Mouse (Mus musculus) left cerebral cortex, adult 11 months (tissue): ENCODE results near the gene Usp34.
"Not testable (repeated sequence)": the region's sequence is repeated elsewhere in the genome, so short reads cannot be mapped to it uniquely, and the experiment has no call there.

Source experiments
- DNase-seq: peaks from one replicate; pipeline ENCODE4 v3.0.0; 2022; ENCODE audit warnings: low spot score

Usp34 gene

DNA sequence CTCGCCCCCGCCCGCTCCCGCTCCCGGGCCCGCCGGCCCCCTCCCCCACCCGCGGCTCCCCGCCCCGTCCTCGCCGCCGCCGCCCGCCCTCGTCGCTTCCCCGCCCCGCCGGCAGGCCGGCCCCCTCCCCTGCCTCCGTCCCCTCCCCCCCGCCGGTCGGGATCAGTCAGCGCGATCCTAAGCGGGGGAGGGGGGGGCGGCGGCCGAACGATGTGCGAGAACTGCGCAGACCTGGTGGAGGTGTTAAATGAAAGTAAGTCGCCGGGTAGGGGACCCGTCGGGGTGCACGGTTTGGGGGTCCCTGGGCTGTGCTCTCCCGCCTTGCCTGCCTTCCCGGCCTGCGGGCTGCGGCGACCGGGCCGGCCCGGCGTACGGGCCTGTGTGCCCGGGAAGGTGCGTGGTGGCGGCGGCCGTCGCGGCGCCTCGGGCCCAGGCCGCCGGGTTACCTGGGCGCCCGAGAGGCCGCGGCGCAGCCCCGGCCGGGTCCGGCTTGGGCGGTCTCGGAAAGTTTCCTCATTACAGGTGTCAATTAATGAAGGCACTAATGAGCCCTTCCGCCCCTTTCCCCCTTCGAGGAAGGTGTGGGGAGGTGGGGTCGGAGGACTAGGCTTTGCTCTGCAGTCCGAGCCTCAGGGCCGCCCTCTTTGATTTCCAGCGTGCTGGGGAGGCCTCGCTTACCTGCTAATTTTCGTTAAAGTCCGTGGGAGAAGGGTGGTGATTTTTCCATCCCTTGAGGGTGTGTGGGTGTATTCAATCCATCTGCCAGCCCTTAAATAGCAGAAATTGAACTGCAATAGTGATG, at the start of gene Usp34:
TSS of gene Usp34 (plus strand) at position 132 of the 802 bp plus-strand sequence.
- no peak for DNase-seq

DNA sequence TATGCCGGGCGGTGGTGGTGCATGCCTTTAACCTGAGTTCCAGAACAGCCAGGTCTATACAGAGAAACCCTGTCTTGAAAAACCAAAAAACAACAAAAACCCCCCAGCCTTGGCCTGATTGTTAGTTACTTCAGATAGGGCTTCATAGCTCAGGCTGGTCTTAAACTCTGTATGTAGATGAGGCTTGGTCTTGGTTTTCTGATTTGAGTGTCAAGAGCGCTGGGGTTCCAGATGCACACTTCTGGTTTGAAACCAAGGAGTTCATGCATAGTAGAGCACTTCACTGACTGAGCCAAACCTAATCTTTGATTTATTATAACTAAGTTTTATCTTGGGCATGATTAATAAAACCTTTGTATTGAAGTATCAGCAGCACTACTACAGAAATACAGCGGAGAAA, 47.6 kb upstream of the Usp34 start:
- DNase-seq: no peak

DNA sequence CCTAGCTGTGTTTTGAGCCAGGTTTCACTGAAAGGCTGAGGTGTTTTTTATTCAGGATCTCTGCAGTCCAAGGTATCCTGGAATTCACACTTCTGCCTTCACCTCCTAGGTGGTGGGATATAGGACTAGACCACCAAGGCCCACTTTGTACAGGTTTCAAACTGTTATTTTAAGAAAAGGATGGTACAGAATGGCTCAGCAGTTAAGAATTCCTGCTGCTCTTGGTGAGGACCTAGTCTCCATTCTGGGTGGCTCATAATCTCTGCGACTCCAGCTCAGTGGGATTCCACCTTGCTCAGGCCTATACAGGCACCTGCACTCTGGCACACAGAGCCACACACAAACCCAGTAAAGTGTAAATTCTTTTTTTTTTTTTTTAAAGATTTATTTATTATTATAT, 47.2 kb upstream of the Usp34 start:
- DNase-seq: no peak

DNA sequence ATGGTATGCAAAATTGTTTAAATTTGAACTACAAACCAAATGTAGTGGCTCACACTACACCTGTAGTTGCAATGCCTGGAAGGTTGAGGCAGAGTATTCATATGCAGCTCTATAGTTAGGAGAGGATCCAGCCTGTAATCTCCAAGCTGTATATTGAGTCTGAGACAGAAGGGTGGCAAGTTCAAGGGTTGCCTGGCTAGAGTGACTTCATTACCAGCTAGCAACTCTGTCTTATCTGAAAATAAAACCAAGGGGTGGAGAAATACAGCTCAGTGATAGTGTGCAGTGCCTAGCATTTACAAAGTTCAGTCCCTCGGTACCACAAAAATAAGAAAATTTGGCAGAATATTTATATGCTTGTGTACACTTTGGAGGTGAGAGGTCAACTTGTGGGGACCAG, 46.5 kb upstream of the Usp34 start:
- no peak for DNase-seq

DNA sequence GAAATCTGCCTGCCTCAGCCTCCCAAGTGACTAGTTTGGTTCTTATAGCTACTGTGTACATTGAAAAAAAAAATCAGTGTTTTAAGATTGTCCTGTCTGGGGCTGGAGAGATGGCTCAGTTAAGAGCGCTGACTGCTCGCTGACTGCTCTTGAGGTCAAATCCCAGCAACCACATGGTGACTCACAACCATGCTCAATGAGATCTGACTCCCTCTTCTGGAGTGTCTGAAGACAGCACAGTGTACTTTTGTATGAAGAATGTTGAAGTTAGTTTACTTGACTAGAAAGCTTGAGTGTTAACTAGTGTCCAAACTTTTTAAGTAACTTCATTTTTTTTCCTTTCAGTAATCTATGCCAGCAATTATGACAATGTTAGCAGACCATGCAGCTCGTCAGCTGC, 45.2 kb upstream of the Usp34 start:
- no peak for DNase-seq

DNA sequence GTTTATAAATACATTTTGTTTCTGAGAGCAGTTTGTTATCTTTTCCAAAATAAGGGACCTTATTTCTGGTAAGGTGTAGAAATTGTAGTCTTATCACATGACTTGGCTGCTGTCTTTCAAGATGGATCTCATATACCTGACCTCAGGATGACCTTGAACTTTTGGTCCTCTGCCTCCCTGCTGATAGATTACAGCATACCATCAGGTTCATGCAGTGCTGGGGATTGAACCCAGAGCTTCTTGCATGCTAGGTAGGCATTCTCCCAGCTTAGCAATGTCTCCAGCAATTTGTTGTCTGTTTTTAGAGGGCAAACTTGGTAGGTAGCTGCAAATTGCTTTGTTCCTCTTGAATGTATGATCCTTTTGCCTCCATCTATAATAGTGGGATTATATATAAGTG, 41.7 kb upstream of the Usp34 start:
- DNase-seq: no peak

DNA sequence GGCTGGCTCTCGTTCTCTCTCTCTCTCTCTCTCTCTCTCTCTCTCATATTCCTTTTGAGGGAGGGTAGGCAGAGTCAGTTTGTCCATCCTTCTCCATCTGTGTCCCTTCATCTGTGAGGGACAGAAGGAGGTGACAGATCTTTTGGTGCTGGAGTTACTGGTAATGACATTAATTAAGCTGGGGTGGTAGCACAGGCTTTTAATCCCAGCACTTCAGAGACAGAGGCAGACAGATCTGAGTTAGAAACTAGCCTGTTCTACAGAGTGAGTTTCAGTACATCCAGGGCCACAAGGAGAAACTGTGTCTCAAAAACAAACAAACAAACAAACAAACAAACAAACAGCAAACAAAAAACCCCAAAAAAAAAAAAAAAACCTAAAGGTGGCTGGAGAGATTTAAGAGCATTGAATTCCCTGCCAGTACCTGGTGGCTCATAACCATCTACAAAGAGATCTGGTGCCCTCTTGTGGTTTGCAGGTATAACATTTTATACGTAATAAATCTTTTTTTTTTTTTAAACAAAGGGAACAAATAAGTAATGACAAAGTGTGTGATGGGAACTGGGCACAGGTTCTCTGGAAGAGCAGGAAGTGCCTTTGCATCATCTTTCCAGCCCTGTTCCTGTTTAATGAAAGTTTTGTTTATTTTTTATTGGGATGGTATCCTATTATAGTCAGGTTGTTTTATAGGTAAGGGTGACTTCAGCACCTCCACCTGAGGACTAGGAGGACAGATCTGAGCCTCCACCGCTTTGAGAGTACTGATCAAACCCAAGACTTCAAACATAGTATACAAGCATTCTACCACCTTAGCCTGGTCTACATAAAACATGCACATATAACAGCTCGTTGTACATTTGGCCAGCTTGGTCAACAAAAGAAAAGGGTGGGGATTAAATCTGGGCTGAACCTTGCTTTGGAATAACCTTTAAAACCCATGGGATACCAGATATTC, 34.6 kb upstream of the Usp34 start:
- DNase-seq: no peak

DNA sequence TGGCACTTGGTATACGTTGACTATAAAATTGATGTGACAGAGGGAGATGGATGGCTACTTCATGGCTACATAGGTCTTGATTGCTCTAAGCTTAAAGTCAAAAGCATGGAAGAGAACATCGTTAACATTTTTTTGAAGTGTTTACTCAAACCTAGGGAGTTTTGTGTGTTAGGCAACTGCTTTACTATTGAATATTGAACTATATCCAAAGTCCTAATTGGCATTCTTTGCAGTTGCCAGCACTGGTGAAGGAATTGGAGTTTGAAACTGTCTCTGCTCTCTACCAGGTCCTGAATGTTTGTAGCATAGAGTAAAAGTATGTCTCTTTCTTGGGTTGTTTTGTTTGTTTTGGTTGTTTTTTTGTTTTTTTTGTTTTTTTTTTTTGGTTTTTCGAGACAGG, 30.9 kb upstream of the Usp34 start:
- no peak for DNase-seq

DNA sequence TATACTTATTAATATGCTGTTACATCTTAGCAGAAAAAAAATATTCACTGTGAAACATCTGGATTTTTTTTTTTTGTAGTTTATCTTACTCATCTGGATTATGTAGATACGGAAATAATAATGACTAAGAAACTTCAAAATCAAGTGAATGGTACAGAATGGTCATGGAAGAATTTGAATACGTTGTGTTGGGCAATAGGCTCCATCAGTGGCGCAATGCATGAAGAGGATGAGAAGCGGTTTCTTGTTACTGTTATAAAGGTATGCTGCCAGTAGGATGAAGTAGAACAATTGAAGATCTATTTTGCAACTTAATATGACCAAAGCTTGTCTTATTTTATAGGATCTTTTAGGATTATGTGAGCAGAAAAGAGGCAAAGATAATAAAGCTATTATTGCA, 22.2 kb upstream of the Usp34 start:
- no peak for DNase-seq

DNA sequence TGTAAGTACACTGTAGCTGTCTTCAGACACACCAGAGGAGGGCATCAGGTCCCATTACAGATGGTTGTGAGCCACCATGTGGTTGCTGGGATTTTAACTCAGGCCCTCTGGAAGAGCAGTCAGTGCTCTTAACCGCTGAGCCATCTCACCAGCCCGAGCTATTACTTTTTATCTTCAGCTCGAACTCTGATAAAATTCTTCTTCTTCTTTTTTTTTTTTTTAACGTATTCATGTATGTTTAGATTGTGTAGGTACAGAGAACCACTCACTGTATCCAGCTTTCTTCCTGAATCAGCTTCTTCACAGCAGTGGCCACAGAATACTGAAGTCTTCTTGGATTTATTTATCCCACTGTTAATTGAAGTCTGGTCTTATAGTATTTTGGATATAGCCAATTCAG, 17.8 kb upstream of the Usp34 start:
- DNase-seq: not testable (repeated sequence)

DNA sequence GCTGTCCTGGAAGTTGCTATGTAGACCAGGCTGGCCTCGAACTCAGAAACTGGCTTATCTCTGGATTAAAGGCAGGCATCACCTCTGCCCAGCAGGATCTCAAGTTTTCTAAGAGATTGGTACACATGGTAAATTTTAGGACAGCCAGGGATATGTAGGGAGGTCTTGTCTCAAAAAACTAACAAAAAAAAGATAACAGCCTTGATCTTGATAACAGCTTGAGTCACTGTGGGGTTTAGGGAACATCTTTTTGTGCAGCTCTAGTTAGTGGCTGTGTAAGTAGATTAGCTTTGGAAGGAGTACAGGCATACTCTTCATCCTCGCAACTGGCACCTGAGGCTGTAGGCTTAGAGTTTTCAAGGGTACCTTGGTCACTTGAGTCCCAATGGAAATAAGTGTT, 9.3 kb upstream of the Usp34 start:
- DNase-seq: no peak

DNA sequence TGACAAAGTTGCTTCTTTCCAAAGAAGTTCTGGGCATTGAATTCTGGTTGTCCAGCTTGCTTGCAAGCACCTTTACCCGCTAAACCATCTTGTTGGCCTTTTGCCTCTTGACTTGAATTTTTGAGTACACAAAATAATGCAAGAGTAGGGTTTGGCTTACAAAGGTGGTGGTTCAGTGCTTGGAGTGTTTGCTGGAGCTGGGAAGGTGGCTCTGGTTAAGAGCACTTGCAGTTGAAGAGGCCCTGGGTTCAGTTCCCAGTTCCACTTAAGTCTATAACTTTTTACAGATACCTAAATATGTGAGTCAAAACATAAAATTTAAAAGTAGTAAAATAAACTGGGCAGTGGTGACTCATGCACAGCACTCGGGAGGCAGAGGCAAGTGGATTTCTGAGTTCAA, 8.4 kb upstream of the Usp34 start:
- no peak for DNase-seq

DNA sequence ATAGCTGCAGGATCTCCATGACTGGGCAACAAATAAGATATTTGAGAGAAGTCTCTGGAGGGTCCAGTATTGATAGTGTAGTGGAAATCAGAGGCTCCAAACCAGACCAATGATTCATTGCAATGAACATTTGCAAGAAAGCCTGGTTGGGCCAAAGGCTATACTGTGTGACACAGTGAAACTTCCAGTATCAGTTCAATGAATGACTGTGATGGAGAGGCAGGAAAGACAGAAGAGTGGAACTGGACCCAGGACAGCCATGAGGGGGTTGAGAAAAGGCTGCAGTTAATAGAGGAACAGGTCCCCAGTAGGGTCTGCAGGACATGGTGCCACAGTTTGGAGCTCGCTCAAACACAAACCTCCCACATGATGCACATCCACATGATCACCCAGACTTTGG, 6.8 kb upstream of the Usp34 start:
- no peak for DNase-seq

DNA sequence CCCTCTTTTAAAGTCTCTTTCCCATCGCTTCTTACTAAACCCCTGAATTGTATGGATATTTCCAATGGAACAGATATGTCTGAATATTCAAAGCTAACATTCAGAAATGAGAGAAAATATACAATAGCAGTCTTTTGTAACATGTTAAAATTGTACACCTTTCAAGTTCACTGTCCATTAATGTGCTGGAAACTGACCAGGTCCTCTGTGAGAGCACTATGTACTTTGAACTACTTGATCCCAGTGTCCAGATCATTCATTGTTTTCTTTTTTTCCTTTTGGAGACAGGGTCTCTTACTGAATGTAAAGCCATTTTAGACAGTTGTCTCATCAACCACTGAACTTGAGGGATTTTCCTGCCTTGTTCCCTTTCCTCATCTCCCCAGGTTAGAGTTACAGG, 3.6 kb upstream of the Usp34 start:
- no peak for DNase-seq

DNA sequence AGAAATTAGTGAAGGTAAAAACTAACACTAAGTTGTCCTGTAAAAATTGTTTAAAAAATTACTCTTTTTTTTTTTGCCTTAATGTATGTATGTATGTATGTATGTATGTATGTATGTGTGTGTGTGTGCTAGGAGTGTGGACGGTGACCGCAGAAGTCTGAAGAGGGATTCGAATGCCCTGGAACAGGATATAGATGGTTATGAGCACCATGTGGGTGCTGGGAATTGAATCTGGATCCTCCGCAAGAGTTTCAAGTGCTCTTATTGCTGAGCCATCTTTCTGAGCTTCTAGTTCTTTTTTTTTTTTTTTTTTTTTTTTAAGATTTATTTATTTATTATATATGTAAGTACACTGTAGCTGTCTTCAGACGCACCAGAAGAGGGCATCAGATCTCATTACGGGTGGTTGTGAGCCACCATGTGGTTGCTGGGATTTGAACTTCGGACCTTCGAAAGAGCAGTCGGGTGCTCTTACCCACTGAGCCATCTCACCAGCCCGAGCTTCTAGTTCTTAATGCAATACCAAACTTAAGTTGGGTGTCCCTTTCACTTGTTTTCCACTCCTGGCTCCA, 1.5 kb upstream of the Usp34 start:
- not testable (repeated sequence) for DNase-seq

DNA sequence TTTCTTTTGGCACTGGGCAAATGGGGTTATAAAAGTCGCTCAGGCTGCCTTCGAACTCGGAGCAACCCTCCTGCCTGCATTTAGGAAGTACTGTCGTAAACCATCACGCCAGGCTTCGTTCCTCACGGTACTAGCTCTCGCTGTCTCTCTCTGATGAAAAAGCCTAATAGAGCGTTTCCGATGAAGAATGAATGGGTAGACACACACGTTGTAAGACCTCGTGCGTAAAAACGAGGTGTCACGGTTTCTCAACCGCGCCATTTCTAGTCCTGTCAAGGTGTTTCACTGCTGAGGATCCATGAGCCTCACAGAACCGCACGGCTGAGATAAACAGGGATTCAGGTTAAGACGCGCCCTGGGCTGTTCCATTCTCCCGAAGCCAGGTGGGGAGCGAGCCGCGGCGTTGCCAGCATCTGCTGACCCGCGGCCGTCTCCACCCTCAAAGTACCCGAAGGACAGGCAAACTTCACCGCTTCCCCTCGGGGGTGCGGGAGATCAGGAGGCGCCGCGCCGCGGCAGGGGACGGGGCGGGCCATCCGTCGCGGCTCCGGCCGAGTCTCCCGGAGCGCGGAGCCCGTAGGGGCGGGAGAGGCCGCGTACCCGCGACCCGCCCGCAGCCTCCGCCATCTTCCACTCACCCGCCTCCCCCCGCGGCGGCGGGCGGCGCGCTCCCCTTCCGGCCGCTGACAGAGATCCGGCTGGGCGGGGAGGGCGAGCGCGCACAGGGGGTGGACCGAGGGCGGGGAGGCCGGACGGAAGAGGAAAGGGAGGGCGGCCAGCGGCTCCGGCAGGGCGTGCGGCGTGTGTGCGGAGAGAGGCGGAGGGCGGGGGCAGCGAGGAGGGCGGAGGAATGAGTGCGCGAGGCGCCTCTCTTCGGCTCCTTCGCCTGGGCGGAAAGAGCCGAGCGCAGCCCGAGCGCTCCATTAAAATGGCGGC, 754 bp upstream of the Usp34 start:
- peak; percentile 93 for DNase-seq

DNA sequence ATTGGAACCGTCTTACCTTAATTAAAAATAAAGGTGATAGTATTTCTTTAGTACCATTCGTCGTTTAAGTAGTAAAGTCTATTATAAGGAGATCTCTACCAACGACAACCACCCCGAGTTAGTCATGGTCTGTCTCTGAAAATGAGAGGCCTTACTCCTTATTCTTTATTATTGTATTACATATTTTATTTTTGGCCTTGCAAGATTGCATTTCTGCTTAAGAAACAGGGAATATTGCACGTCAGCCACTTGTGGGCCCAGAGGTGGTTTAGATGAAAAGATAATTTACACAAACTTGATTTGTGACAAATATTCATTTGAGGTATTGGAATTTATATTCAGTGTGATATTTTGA, 848 bp downstream of the Usp34 start:
- no peak for DNase-seq

DNA sequence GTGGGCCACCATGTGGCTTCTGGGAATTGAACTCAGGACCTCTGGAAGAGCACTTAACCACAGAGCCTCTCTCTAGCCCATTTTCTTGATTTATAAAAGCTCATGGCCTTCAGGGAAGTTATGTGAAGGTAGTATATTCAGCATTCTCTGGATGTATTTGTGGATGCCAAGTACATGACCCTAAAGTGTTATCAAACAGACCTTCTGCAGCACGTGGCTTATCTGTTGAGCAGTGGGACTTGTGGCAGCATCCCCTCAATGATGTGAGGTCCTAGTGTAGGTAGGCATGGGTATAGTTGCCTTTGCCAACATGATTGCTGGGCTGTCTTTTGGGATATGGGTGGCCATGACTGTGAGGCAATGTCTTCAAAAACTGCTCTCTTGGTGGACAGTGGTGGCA, 6.8 kb downstream of the Usp34 start:
- DNase-seq: no peak

DNA sequence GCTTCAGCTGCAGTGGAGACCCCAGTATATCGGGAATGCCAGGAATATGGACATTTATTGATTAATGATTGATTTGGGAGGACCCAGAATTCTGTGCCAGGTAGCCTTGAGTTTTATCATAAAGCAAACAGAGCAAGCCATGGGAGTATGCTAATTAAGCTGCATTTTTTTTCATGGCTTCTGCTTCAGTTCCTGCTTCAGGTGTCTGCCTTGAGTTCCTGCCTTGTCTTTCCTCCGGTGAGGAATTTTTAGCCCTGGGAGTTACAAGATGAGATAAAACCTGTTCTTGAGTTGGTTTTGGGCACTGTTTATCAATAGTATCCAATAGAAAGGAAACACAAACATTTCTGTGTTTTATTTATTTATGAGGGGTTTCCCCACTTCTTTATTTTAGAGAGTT, 22.7 kb downstream of the Usp34 start:
- no peak for DNase-seq

DNA sequence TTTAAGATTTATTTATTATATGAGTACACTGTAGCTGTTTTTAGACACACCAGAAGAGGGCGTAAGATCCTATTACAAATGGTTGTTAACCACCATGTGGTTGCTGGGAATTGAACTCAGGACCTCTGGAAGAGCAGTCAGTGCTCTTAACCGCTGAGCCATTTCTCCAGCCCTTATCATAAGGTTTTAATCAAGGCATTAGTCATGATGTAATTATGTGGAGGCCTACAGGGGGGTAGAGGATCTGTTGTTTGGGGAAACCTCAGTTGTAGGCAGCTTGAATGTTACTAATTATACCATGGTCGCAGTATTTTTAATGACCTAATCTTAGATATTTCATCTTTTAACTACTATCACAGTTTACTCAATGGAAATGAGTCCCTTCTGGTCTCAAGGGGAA, 25.4 kb downstream of the Usp34 start:
- no peak for DNase-seq

DNA sequence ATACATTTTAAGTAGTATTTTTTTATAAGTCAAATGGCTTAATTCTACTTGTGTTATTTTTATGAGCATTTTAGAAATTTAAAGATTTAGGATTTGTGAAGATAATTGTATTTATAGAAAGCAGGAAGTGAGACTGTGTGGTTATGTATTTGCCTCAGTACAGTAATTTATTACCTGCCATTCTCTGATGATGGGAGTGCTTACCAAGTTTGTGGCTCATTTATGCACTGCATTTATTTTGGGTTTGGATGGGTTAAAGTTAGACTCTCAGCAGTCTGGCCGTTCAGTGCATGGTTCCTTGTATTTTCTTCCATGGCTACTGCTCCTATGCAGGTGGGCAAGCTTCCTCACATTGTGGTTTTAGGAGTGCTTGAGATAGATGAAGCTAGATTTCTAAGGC, 28.5 kb downstream of the Usp34 start:
- DNase-seq: no peak

DNA sequence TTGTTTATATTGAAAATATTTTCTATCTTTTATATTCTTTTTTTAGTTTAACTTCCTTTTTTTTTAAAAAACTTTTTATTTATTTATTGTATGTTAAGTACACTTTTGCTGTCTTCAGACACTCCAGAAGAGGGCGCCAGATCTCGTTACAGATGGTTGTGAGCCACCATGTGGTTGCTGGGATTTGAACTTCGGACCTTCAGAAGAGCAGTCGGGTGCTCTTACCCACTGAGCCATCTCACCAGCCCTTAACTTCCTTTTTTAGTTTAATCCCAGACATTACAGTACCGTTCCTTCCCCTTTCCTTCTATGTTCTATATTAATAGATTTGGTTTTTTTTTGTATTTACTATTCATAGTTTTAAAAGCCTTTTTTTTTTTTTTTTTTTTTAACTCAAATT, 50.5 kb downstream of the Usp34 start:
- DNase-seq: not testable (repeated sequence)
